Mouse (Mus musculus): ENCODE results near the gene Dclk2.

Gene Dclk2

DNA sequence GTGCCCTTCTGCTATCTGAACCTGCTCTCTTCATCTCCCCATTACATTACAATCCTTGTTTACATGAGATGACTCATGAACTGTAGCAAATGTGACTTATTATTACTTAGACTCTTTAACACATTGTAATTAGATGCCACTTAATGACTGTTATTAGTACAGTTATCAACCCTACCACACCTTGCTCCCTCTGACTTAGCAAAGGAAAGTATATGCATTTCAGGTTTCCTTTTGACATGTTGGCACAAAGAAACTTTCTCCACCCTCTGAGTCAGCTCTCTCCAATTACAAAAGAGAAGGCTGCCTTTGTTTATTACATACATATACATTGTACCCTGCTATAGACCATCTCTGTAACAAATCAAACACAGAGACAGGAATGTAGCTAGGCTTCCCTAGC, 33.1 kb downstream of the Dclk2 start:
- DNase-seq (ENCODE audit: low read depth) = no peak

DNA sequence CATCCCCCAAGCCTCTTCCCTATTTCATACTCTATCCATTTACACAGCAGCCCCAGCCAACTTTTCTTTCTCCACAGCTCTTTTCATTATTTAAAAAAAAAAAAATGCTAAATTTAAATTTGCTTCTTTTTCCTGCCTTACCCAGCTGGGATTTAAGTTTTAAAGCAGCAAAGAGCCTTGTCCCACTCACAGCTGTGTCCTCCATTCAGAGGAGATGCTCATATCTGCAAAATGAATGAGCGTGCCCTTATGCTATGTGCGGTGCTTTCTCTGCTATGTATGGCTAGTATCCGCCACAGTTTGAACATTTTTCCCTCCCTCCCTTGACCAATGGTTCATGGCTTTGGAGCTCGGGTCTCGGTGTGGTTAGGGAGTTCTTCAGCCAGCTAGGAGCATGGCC, 35.5 kb downstream of the Dclk2 start:
- DNase-seq (ENCODE audit: low read depth) = no peak

DNA sequence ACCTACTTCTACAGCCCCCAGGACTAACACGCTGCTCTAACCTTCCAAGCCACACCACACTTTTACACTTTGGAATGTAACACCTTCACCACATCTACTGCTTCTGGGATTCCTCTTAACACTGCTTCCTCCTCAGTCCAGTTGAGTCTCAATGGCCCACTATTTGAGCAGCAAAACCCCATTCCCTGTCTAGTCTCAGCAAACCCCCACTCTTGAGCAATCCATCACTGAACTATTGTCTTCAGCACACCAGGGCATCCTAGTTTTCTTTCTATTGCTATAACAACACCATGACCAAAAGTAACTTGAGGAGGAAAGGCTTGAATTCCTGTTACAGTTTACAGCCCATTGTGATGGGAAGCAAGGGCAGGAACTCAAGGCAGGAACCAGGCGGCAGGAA, 36.2 kb downstream of the Dclk2 start:
- no peak for DNase-seq (ENCODE audit: low read depth)

DNA sequence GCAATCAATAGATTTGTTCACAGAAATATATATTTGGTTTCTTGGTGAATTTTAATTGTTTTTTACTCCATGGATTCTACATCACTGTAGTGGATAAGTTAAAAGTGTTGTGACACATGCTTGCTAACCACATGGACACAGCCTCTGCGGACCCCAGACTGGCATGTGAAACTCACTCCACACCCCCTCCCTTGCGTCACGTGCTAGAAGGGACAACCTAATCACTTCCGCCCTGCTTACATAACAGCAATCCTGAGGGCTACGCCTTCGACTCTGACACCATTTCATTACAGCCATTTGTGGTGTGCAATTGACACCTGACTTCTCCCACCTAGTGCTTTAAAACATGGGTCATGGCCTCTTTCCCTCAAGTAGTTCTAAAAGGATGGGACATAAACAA, 36.7 kb downstream of the Dclk2 start:
- no peak for DNase-seq (ENCODE audit: low read depth)

DNA sequence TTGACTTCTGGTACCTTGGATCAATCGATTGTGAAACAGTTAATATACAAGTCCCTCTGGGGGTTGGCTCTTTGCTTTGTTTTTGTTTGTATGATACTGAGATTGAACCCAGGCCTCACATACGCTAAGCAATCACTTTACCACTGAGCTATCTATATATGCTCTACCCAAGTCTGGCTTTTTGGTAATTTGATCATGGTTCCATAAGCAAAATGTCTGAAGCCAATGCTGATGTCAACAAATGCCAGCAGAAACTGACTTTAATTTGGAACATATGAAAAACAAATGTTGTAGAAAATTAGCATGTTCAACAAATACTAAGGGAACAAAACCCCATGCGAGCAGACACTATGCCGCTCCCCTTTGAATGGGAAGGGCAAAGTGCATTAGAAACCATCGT, 44.7 kb downstream of the Dclk2 start:
- no peak for DNase-seq (ENCODE audit: low read depth)

DNA sequence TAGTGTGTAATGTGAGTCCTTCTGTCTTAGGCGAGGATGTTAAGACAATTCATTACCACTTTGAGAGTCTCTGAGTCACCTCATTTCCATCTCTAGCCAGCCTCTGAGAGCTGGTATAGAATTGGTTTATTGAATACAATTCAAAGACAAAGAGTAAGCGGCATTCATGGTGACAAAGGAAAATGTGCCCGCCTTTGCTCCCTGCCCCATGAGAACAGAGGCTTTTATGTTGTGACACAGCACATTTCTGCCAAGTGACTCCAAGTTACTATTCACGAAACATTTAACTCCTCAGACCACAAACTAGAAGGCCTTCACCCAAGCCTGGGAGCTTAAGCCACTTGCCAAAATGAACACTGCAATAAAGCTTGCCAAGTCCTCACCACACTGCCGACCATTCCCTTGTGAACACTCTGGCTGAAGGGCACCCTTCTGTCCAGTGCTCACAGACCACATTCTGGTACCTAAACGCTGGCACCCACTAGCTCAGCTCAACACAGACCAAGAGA, 47.5 kb downstream of the Dclk2 start:
- peak; percentile 81 for DNase-seq (ENCODE audit: low read depth)

DNA sequence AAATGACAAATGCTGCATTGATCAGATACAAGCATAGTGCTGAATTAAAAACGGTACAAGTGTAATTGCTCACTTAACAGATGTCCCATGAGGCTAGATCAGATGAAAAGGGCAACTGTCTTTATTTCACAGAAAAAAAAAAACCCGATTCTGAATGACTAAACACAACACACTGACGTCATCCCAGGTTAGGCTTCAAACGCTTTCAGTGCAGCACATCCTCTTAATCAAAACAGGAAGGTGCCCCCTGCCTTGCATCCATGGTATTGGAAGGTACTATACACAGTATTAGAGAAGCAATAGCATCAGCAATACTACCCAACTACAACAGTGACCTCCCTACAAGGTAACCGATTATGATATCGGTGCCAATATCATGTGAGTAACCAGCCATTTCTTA, 49.7 kb downstream of the Dclk2 start:
- no peak for DNase-seq (ENCODE audit: low read depth)

DNA sequence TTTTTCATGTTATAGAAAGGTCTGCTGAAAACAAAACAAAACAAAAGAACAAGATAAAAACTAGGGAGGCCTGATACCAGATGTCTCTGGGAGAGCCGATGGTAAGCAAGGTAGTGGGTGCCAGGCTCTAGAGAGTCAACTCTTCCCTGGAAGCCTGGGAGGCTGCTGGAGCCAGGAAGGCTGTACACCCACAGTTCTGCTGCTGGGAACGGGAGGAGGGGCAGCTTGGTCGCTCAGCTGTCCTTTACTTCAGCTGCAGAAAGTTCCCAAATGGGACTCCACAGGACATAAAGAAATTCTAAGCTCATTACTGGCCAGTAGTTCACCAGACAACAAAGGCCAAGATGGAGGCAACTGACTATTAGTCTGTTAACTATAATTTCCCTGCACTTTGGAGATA, 50.2 kb downstream of the Dclk2 start:
- DNase-seq (ENCODE audit: low read depth) = no peak

DNA sequence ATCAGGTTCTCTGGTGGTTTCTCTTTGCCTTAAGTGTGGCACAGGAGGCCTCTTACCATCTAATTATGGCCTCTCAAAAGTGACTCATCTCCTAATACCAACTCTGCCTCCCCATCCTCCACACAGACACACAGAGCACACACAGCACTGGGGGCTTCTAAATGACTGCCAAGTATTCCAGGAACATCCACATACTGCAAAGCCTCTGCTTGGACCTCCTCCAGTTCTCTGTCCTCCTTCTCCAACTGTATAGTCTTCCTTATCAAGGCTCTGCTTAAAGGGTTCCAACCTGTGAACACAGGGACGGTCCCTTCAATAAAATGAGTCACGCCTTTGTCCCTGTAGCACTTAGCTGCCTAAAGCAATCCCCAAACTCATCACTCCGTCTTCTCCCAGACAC, 51.9 kb downstream of the Dclk2 start:
- no peak for DNase-seq (ENCODE audit: low read depth)

DNA sequence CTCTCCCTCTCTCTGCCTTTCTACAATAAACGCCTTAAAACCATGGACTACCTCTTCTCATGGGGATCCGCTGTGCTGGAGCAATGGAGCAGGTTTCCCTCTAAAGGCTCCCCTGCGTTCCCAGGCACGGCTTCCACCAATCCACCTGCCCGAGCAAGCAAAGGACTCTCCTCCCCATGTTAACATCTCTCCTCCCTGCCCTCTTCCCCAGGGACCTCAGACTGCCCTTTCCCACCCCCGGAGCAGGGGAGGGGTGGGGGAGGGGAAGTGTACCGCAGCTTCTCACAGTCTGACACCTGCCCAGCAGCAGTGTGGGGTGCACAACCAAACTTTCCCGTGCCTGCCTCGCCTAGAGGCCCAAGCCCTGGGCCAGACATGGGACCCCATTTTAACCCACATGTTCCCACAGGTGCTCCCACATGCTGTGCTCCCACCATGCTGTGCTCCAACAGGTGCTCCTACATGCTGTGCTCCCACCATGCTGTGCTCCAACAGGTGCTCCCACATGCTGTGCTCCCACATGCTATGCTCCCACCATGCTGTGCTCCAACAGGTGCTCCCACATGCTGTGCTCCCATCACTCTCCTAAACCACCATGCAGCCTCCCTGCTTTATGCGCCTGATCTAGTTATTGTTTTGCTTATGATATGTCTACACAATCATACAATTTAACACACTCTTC, 57.2 kb downstream of the Dclk2 start:
- no peak for DNase-seq (ENCODE audit: low read depth)

DNA sequence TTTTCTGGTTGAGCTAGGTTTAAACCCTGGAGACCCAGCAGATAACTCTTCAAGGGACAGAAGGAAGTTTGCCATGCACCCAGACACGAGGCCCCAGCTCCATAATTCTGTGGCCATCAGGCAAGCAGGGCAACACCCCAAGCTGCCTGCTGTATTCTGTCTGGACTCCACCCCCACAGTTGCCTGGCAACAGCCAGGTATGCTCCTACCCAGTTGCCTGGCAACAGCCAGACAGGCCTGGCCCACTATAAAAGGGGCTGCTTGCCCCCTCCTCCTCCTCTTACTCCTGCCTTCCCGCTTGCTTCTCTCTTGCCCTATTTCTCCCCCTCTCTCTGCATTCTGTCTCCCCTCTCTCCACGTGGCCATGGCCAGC, 57.7 kb downstream of the Dclk2 start:
- no peak for DNase-seq (ENCODE audit: low read depth)

DNA sequence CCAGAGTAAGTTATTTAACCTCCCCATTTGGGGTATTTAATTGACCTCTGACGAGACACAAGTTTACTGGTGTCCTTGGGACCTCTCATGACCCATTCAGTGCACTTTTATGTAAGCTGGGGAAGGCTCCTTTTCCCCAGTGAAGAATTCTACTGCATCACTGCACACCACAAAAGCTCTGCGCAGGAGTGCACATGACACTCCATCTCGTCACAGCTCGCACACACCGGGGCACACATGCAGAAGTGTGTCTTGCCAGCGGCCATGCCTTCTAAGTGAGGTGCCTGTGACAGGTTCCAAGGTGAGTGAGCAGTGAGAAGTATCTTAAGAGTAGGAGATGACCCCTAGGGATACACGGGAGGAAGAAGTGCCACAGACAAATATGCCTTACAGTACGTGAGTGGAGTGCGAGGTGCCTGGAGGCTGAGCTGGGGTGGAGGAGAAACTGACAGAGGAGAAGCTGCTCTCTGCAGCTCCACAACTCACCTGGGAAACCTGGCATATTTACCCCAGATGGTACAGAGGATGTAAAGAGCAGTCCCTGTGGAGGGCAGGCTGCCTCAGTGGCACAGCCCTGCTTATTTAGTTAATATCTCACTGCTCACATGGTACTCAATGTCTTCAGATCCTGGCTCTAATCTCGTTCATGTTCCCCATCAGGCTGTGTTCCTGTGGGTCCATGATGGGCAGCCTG, 58.3 kb downstream of the Dclk2 start:
- DNase-seq (ENCODE audit: low read depth) = no peak

DNA sequence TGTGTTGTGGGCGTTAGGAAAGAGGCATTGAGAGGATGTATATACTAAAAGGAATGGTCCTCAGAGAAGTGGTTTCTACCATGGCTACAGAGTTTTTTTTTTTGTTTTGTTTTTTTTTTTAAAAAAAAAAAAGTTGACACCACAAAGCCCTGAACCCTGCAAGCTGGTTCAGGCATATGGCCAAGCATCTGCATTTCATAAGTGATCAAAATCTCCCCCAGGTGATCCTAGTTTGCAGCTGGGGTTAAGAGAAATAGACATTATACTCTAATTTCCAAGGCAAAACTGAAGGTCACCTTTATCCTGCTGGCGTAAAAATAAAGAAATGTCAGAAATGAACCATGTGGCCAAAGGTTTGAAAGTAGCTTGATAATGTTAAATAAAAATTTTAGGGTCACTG, 60.9 kb downstream of the Dclk2 start:
- no peak for DNase-seq (ENCODE audit: low read depth)

DNA sequence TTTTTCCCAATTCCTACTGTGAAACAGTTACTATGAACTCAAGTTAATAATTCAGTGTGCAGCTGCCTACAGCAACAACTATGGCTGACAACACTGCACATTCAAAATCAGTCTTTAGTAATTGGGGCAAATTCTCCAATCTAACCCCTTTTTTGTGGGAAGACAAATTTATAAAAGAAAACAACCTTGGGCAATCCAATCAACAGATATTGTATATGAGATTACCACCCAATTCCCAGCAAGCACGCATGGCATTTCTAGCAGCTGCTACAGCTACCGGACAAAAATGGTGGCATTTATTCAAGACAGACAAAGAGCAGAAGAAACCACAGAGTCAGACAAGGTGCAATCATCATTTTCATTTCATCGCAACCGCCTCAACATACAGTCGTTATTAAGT, 62.0 kb downstream of the Dclk2 start:
- no peak for DNase-seq (ENCODE audit: low read depth)

DNA sequence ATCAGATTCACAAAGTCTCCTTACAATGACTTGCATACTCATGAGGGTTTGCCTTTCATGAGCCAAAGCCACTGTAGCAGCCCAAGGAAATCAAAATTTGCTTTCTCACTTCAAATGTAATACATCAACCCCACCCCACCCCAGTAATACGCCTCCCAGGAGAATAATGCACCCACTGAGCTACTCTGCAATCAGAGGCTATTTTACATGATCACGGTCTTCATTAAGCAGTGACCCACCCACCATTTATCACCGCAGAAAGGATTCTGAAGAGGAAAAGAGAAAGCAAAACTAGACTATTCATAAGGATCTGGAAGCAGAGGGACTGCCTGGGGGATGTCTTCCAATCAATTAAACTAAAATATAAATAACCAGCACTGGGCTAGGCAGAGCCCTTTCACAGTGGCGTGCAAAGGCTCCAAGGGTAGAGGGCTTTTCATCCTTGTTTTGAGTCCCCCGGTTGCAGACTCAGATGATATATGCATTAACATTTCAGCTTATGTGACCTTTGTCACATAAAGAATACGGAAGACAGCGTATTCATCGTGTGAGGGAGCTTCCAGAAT, 62.7 kb downstream of the Dclk2 start:
- no peak for DNase-seq (ENCODE audit: low read depth)

DNA sequence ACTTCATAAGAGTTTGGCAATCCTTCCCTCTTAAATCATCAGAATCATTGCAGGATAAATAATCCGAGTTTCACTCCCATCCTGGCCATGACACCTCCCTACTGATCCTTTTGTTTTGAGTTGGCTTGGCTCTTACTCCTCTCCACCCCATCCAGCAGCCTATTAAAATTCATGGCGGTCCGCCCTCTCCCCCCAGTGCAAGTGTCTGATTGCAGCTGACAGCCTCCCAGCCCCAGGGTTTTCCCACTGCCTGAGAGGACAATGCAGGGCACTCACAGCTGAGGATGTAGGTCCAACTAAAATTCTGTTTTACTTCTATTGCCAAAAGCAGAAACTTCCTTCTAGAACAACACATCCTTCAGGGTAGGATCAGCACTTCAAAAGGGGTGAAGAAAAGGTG, 67.8 kb downstream of the Dclk2 start:
- DNase-seq (ENCODE audit: low read depth) = no peak

DNA sequence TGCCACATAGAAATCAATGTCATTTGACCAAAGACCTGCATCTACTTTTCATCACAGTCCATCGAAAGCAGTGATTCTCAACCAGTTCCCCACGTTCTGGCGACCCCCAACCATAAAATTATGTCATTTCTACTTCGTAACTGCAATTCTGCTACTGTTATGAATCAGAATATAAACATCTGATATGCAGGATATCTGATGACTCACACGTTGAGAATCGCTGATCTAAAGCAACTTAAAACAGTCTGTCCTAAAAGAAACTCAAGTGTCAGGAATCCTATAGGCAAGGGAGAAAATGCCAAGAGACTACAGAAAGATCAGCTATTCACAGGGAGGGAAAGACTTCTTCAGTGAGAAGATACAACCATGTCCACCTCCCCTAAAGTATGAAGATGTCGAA, 69.5 kb downstream of the Dclk2 start:
- no peak for DNase-seq (ENCODE audit: low read depth)

DNA sequence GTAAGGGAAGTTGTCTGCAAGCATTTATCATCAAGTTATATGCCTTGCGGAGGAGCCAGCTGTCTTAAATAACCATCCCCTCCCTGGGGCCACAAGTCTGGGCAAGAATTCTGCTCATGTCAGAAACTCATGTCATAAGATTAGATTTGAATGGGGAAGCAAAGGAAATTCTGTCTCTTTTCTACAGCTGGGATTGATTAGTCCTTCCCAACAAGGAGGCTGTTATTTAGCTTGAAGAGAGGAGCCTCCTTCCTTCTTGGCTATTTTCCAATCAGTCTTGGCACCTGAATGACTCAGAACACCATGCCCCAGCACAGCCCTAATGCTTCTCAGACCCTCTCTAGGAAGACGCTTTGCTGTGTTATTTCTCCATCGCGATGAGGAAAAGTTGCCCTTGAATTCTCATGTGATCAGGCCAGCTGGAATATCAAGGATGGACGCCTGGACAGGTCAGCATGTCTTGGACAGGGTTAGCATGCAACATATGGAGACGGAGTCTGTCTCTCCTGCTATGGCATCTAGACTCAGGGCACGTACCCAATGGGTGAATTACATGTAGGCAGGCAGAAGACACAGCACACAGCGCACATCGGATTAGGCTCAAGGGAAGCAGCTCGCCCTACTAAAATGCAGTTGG, 70.1 kb downstream of the Dclk2 start:
- DNase-seq (ENCODE audit: low read depth) = peak; percentile 86

DNA sequence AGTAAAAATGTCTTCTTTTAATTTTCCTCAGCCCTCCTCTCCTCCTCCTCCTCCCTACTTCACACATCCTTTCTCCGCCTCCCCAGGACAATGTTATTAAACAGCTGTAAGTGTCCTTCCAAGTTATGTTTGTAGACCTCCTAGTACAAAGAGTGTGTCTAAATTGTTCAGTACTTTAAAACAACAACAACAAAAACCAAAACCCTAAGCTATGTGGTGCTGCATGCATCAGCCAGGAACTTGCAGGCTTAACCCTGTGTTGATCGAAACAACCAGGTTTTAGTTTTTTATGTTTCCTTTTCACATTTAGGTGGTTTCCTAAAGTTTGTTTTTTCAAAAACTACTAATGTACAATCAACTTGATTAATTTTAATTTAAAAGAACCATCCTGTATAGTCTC, 71.3 kb downstream of the Dclk2 start:
- no peak for DNase-seq (ENCODE audit: low read depth)

DNA sequence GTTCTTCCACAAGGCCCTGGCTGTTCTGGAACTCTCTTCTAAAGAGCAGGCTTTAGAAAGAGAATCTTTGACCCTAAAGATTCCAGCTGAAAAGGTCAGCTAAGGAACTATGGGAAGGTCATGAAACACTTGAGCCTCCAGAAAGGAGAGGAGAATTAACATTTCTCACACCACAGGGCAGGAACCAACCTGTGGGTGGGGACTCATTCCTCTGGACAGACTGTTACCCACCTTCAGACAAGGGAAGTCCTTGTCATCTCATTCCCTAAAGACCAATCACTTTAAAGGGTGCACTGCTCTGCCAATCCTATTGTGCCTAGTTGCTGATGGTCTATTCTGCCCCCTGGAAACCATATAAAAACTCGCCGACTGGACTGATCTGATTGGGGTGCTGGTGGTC, 73.1 kb downstream of the Dclk2 start:
- no peak for DNase-seq (ENCODE audit: low read depth)

DNA sequence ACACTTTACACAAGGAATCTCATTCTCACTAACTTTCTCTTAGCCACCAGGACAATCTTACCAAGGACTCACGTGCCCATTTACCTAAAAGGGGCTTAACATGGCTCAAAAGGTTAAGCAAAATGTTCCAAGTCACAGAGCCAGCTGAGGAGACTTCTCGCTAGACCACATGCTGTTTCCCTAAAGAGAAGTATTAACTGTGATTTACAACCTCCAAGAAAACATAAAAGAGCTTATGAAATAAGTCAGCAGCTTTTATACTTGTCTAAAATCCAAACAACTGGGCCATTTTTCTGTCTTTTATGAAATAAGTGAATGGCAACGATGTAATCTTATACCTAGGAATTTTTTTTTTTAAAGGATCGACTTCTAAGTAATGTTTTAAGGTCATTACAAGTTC, 74.6 kb downstream of the Dclk2 start:
- DNase-seq (ENCODE audit: low read depth) = peak; percentile 36

DNA sequence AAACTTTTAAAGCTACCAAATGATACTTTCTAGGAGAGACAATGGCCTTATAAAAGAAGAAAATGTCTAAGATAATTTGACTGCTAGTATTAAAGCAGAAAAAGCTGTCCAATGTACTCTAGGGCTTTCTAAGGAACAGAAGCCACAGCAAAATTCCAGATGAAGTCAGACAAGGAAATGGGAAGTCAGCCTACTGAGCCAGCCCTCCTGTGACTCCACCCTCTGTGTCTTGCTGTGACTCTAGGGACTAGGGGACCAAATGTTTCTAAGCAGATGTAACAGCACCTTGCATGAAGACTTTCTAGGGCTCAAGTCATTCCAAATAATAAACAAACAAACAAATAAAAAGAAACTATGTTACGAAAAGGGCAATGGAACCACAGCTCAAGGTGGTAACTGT, 75.1 kb downstream of the Dclk2 start:
- no peak for DNase-seq (ENCODE audit: low read depth)

DNA sequence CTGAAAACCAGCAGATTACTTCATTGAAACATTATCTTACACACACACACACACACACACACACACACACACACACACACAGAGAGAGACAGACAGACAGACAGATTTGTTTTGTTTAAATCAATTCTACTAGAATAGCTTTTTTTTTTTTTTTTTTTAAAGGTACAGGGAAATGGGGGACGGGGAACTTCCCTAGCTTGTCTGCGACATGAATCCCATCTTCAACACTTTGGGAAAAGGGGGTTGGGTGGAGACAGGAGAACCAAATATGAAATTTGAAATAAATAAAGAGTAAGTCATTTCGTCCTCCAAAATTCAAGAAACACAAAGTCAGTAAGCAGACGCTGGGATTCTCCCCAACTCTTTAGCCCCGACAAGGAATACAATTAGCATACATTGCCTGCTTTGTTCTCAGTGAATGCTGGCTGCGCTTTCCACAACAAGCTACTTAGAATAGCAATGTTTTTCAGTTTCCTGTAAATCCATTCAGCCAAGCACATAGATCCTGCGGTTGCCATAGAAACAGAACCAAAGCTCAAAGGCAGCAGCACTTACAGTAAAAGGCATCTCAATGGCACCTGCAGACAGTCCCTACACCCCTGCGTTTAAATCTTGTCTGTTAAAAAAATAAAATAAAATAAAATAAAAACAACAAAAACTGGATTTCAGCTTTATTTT, 75.7 kb downstream of the Dclk2 start:
- no peak for DNase-seq (ENCODE audit: low read depth)
